Mouse (Mus musculus) T-helper 17 cell (primary cell): ENCODE measurements around the gene Msmo1.

ENCODE experiments used
- in situ Hi-C, 2 experiments: fragments of 300-600 bp; cut with MboI, MseI; formaldehyde crosslinking; loops; 1 replicate in 1 of 2; 2 replicates in 1 of 2; pipeline ENCODE4 v1.15.1; 2025; ENCODE audit warnings: high pct_unique_total_duplicates in 2 of 2

Gene Msmo1

DNA sequence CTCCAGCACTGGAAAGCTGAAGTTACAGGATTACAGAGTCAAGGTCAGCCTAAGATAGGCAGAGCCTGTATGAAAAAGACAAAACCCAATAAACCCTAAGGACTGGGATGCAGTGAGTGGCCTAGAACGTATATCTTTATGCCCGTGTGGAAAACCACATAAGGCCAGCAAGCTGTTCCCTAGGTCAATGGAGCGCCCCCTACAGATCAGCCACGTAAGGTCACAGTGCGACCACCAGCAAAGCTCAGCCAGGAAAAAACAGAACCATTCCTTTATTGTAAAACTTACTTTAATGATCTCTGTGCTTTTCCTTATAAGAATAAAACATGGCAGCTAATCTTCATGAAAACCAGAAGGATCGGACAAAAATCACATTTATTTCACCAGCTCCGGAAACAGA, 15.7 kb downstream of the Msmo1 start:
- in situ Hi-C loops, result no loop called here

DNA sequence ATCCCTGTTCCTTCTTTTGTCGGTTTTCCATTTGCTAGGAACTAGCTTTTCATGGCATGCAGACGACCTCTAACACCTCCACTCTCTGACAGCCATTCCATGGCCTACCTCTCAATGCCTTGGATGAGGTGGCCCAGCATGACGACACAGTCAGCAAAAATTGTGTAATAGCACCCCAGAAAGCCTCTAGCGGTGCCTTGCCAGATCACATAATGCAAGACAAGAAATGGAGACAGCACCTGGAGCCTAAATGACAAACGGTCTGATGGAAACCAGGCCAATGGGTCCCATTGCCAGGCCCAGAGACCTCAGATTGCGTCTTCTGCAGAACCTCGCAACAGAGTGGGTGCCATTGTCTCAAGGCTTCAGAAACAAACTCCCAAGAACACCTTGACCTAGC, 21.1 kb downstream of the Msmo1 start:
- in situ Hi-C loops, result no loop called here

GRCm38 (mm10) chr8:64711544-64711943, 22.0 kb downstream of the Msmo1 start:
- in situ Hi-C loops, result no loop called here

DNA sequence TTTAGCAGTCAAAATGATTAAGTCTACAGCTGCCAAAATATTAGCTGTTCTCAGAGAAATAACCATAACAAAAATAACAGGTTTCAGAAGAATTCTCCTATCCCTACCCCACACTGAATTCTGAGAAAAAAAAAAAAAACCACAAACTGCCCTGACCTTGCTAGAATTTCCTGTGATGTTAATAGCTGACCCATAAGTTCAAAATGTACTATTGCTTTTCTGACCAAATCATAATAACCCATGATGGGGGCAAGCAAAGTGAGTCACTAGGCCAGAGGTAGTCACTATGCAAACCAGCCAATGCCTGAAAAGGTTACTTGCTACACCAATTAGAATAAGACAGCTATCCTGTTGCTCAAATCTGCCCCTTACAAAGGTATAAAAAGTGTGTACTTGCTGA, 26.1 kb downstream of the Msmo1 start:
- in situ Hi-C loops, result no loop called here

DNA sequence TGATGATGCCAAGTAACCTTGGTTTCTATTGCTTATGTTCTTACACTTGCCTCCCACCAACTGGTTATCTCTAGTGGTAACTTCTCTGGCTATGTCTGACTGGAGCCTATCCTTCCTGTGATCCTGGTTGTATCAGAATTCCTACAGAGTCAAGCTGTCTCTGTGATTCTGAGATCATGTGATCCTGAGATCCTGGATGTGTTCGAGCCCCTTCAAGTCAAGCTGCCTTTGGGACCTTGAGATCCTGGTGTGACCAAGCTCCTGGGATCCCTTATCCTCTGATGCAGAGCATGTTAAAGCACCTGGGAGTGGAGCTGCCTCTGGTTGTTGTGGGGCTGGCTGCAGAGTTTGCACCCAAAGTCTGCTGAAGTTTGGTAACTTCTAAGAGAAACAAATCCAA, 30.4 kb downstream of the Msmo1 start:
- in situ Hi-C loops, result no loop called here

DNA sequence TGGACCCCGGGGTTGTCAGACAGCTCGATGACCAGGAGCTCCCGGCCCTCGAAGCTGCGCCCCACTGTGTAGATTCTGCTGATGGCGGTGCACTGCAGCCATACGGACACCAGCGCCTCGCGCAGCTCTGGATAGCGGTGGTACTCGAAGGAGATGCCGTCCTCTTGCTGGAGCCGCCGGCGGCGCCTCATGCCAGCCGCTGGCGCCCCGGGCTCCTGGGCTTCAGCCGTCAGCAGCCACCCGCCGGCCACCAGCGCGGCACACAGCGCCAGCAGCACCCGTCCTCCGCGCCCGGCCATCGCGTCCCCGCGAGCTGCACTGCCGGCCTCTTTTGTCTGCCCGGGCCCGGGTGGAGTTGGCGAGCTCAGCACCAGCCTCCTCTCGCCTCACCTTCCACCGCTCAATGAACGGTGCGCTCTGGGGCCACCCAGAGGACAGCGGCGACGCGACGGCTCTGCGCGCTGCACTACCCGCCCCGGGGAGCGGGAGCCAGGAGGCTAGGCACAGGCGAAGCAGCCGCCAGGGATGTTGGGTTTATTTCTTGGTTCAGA, 40.9 kb downstream of the Msmo1 start, which contains the start of gene Cpe:
Gene Cpe (minus strand): TSS at position 404 of the 551 bp plus-strand sequence.
- in situ Hi-C loops, result no loop called here

- in situ Hi-C loops, result no loop called here
Observed at GRCm38 (mm10) chr8:64691591-64692401, 41.8 kb downstream of the Msmo1 start.

- in situ Hi-C loops, result no loop called here
Observed at GRCm38 (mm10) chr8:64690845-64691244, 42.7 kb downstream of the Msmo1 start.

GRCm38 (mm10) chr8:64690306-64690705, 43.3 kb downstream of the Msmo1 start:
- in situ Hi-C loops, result no loop called here

GRCm38 (mm10) chr8:64688741-64689140, 44.9 kb downstream of the Msmo1 start:
- in situ Hi-C loops, result no loop called here

- in situ Hi-C loops, result no loop called here
Observed at GRCm38 (mm10) chr8:64688161-64688560, 45.4 kb downstream of the Msmo1 start.

DNA sequence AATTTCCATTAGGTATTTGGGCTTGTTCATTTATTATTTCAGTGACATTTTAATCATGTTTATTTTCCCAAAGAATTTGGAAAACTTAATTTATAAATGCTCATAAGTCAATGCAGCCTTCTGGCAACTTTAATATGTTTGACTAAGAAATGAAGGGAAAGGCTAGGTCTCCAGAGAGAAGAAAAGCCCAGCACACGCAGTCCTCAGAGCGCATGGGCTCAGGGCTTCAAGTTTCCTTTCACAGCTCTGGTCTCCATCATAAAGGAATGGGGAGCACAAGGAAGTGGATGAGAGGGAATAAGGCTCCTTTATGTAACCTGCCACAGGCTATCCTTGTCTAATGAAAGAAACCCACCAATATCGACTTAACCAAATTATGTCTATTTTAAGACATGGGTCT, 51.1 kb downstream of the Msmo1 start:
- in situ Hi-C loops, result no loop called here

- in situ Hi-C loops, result no loop called here
Observed at GRCm38 (mm10) chr8:64676381-64676780, 57.2 kb downstream of the Msmo1 start.

DNA sequence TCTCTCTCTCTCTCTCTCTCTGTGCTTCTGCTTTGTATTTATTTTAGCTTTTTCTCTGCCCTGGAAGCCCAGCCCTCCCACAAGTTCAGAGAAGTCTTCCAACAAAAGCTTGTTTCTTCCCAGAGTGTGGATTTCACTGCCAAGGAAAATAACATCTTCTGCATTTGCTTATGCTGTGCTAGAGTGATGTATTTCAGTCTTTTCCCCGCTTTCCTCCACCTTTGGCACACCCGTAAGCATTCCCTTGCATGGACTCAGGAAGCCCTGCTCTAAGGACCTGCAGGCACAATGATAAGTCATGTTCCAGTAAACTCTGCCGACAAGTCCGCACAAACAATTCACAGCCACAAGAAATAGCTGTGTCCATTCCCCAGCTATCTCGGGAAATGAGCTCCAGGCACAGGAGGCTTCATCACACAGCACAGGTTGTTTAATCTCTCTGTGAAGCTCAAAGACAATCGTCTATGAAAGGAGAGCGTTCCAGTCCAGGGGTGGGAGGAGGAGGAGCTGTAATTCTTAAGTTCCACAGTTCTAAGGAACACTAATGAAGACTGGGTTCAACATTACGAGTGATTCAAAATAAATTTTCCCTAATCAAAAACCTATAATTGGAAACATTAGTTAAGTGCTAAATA, 58.5 kb downstream of the Msmo1 start:
- in situ Hi-C loops, result no loop called here

DNA sequence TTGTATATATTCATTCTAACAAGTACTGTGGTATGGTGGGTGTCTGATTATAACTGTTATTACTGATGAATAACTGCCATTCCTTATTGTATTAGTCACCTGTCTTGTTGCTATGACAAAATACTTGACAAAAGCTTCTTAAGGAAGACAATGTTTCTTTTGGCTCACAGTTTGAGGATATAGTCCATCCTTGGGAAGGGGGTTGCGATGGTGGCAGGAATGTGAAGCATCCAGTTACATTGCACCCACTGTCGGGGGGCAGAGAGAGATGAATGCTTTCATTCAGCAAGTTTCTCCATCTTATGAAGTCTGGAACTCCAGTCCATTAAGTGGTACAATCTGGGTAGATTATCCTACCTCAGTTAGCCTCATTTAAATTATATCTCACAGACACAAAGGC, 60.7 kb downstream of the Msmo1 start:
- in situ Hi-C loops, result no loop called here

DNA sequence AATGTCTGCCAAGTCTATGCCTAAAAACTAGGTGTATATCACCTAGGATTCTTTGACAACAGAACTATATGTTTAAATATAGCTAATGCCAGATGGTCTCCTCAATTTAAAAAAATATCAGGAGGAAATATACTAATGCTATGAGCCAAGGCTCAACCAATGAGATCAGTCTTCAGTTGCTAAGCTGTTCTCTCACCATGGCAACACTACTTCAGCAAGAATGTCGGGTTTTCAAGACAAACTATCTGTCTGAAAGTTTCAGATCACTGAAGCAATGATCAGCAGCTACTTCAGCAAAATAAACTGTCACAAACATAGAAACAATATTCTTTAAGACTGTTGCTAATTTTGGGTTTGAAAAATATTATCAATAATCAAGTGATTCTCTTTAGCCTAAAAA, 61.7 kb downstream of the Msmo1 start:
- in situ Hi-C loops, result no loop called here
